Mouse (Mus musculus) megakaryocyte, embryonic 14.5 days (primary cell): ENCODE measurements at regions not wholly inside any gene's neighbourhood (a gene's known extent, or its start where the extent isn't known, plus 50 kb on each side); places are given as distances from the start of the nearest gene placed in this dataset.

Source experiments
- FLI1 ChIP-seq: IDR thresholded peaks from 2 replicates; pipeline ENCODE4 v1.6.1; 2012; ENCODE audit warnings: low read length, inconsistent platforms, mixed read lengths
- GATA1 ChIP-seq: IDR thresholded peaks from 3 replicates; pipeline ENCODE4 v1.6.1; 2012; ENCODE audit warnings: mixed read lengths, low read length, inconsistent platforms, borderline replicate concordance

GRCm38 (mm10) chr9:34411699-34412098 lies 74.0 kb upstream of the Kirrel3 start:
- TF ChIP-seq GATA1 (no peak), FLI1 (no peak)
